Mouse (Mus musculus): Measurements from ENCODE around the gene Glis3. TPM values are rescaled to one million over a fixed set of nuclear protein-coding genes. Genes with fewer than 3 reads are reported as not detected.

Gene Glis3
- polyA plus RNA-seq, 1 experiment from 2014 or later: 2.3 TPM

DNA sequence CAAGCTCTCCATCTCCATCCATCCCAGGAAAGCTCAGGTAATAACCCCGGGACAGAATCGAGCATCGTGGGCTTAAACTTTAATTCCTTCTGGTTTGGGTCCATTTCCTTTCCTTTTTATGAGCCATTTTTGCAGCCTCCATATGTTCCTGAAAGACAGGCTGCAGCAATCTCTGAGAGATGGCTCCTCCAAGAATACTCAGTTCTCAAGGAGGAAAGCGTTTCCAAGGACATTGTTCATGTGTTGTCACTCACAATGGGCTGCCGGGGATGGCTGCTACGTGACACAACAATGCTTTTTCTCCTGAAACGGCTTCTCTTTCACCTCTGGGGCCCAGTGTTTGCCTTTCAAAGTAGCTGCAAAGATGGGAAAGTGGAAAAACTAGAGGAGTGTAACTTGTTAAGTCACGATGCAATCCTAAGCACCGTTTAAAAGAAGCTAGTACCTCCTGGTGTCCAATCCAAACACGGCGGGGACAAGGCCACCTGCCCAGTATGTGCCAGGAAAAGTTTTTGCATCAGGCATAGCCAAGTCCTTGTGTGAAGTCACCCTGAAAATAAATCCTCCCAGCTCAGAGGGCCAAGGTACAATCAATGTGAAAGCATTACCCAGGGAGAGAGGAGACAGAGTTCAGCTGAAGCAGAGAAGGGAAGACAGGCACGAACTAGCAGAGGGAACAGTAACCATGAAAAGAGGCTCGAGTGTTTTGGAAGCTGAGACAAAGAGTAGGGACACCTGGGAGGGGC is 332.6 kb downstream of the Glis3 start:
- no peaks in the 10 kb centered on the region for H3K27me3 ChIP-seq (replicated peaks; ENCODE audit: low read depth, poor library complexity, severe bottlenecking)
- no peak for DNase-seq (ENCODE audit: low spot score)
- peak overlapping the region; percentile 40; the same call in 1 of the 2 replicates for H3K27ac ChIP-seq (replicated peaks)
- H3K9me3 ChIP-seq: no peaks in the 10 kb centered on the region
- H3K36me3 ChIP-seq (replicated peaks): no peaks in the 10 kb centered on the region
- H3K4me1 ChIP-seq: peaks cover 22% of the 10 kb centered on the region
- H3K4me3 ChIP-seq: no peak overlapping the region
- 70% methylated on average over 13 of the region's 13 CpGs for whole genome bisulfite sequencing

DNA sequence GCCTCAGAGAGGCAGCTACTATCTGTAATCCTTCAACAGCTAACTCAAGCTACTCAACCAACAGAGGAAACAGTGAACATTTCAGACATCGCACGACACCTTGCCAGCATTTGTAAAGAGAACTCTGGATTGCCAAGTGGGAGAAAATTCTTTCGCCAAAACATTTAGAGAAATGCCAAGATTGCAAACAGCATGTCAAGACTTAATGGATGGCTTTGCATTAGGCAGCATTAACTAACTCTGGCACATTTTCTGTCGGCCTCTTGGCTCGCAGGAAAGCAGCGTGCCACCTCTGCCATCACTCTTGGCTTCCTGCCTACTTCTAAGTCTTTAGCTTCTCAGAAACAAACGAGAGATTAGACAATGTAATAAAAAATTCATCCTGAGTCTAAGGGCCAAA is 336.2 kb downstream of the Glis3 start:
- H3K27me3 ChIP-seq (replicated peaks; ENCODE audit: low read depth, poor library complexity, severe bottlenecking): 0 out of 2 replicates have a peak, but pooled peaks cover 6% of the 10 kb centered on the region
- DNase-seq (ENCODE audit: low spot score): no peak
- no peak overlapping the region for H3K27ac ChIP-seq (replicated peaks)
- H3K36me3 ChIP-seq (replicated peaks): no peaks in the 10 kb centered on the region
- H3K9me3 ChIP-seq: no peaks in the 10 kb centered on the region
- H3K4me1 ChIP-seq: peaks cover 8% of the 10 kb centered on the region
- no peak overlapping the region for H3K4me3 ChIP-seq
- WGBS: 92% methylated on average over 7 of the region's 7 CpGs

DNA sequence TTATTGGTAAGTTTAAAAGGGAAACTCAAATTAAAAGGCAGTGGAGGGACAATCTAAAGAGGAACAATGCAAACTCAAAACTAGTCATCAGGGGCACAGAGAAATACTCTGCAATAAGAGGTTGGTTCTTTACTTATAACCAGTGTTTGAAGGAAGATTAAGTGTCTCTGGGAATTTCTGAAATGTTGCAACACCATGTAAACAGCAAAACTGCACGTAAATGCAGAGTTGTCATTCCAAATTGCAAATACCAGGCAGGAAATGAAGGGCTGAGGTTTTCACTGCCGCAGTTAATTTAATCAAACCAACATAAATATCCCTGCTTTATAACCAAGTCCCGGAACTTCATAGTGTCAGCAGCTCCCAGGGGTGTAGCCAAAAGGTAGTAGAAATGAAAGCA is 342.3 kb downstream of the Glis3 start:
- Histone ChIP-seq H3K36me3 (replicated peaks) (no peaks in the 10 kb centered on the region), H3K4me1 (peaks cover 36% of the 10 kb centered on the region), H3K27me3 (replicated peaks; ENCODE audit: low read depth, poor library complexity, severe bottlenecking) (0 out of 2 replicates have a peak, but pooled peaks cover 6% of the 10 kb centered on the region), H3K27ac (replicated peaks) (no peak overlapping the region), H3K4me3 (no peak overlapping the region), H3K9me3 (no peaks in the 10 kb centered on the region)
- DNase-seq (ENCODE audit: low spot score): no peak
- 56% methylated on average over 3 of the region's 3 CpGs for WGBS

DNA sequence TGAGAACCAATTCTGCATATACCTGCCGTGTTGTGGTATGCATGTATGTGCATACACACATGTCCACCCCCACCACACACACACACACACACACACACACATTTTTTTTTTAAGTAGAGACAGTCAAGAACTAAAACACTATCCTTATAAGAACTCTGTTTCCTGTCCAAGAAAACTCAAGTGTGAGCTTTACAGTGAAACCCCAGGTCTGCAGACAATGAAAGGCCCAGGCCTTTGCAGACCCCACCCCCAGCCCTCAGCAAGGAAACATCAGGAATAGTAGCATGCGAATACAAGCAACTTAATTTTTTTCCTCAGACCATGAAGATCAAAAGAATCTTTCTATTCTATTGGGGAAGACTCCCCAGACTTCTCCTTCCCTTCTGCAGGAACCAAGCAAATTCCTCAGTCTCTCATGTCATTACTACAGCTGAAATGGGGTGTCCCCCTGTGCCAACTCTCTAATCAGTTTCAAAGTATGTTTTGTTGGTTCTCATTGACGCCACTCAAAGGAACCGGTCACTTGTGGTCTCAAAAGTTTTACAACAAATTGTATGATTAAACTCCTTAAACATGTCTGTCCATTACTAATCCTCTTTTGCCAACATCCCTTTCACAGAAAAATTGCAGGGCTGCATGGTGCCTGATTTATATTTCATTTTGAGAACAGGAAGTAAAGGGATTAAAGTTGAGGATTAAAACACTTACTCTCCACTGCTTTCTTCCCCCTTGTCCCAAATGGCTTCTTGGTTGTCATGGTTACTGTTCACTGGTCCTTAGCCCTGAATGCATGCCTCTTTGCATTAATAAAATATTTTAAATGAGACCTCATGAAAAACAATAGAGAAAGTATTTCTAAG is 343.0 kb downstream of the Glis3 start:
- no peak overlapping the region; the same call in 1 of the 2 replicates for H3K27ac ChIP-seq (replicated peaks)
- no peak for DNase-seq (ENCODE audit: low spot score)

DNA sequence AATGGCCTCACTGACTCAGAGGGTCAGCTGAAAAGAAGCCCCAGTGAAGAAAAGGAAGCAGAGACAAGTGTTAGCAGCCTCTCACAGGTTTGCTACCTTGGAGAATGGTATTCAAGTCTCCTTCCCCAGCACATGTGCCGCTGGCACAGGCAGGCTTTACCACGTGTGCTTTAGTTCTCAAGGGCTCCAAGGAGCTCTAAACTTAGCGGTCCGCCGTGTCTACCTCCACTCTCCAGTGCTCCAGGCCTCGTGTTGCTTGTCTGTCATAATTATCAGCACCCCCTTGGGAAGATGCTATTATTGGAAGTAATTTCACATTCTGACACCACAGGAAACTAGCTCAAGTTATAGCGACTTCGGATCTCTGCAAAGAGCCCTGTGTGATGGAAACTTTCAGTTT is 344.0 kb downstream of the Glis3 start:
- H3K36me3 ChIP-seq (replicated peaks): no peaks in the 10 kb centered on the region
- no peaks in the 10 kb centered on the region for H3K9me3 ChIP-seq
- H3K27ac ChIP-seq (replicated peaks): peak overlapping the region; percentile 54; the same call in 1 of the 2 replicates
- peaks cover 6% of the 10 kb centered on the region; the same call in 1 of the 2 replicates for H3K27me3 ChIP-seq (replicated peaks; ENCODE audit: low read depth, poor library complexity, severe bottlenecking)
- 53% methylated on average over 8 of the region's 8 CpGs for WGBS
- no peak overlapping the region for H3K4me3 ChIP-seq
- no peak for DNase-seq (ENCODE audit: low spot score)
- peaks cover 39% of the 10 kb centered on the region for H3K4me1 ChIP-seq

More for the DNA sequence above, 343.0 kb downstream of the Glis3 start:
- H3K4me1 ChIP-seq: peaks cover 36% of the 10 kb centered on the region
- H3K4me3 ChIP-seq: no peak overlapping the region
- H3K27me3 ChIP-seq (replicated peaks; ENCODE audit: low read depth, poor library complexity, severe bottlenecking): peaks cover 6% of the 10 kb centered on the region; the same call in 1 of the 2 replicates
- H3K36me3 ChIP-seq (replicated peaks): no peaks in the 10 kb centered on the region
- 62% methylated on average over 4 of the region's 4 CpGs for WGBS
- no peaks in the 10 kb centered on the region for H3K9me3 ChIP-seq

DNA sequence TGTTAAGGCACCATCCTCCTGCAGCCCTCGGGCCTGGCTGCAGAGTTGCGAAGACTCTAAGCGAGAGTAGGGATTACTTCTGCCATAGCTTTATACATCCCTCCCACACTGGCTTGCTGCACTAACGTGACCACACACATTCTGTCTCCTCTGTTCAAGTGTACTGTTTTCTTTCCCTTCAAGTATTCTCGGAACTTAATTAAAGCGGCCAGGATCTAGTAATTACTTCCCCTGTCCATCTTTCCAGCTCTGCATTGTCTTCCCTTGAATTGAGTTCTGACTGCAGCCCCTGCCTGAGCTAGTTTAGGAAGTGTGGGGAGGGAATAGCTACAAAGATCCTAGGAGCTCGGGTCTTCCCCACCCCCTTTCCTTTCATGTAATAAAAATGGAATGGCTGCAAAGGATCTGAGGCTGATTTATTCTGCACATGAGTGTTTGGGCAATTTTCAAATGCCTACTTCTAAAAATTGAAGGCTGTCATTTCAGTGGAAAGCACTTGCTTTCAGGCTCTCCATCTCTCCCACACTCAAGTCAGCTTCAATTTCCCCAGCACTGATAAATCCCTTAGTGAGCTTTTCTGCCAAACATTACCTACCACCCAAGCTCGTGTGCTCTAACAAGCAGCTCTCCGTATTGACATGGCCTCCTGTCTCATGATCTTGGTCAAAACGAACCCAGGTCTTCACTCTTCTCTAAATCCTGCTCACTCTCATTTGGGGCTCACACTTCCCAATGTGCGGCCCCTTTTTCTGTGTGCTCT is 346.7 kb downstream of the Glis3 start:
- no peak for DNase-seq (ENCODE audit: low spot score)

DNA sequence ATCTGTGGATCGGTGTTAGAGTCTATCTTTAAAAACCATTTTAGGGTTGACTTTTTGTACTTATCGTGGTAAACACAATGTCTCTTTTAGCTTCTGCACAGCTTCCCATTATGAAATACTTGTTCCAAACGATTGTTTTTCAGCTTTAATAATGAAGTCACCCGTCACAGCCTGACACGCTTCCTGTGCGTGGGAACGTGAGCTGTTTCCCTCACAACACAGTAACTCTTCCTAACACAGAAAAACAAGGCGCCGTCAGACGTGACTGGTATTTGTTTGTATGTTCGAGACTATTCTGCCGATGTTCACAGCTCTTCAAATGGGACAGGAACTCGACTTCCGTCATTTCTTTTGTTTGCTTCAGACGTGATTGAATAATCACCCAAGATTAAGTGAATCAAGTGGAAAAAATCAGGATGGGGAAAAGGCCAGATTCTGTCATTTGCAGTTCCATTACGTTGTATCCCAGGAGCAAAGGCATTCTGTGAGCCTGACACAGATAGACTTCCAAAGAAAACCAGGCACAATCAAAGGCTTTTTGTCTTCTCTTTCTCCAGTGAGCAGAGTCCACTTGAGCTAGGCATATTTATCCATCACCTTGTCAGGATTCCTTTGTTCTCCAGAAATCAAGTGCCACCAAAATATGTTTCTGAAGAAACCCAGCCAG is 351.3 kb downstream of the Glis3 start:
- Histone ChIP-seq H3K4me1 (peaks cover 21% of the 10 kb centered on the region), H3K9me3 (no peaks in the 10 kb centered on the region), H3K27me3 (replicated peaks; ENCODE audit: low read depth, poor library complexity, severe bottlenecking) (no peaks in the 10 kb centered on the region; the same call in 1 of the 2 replicates), H3K36me3 (replicated peaks) (no peaks in the 10 kb centered on the region), H3K4me3 (no peak overlapping the region), H3K27ac (replicated peaks) (no peak overlapping the region)
- 70% methylated on average over 16 of the region's 16 CpGs for WGBS
- DNase-seq (ENCODE audit: low spot score): no peak

More for the DNA sequence above, 346.7 kb downstream of the Glis3 start:
- Histone ChIP-seq H3K36me3 (replicated peaks) (no peaks in the 10 kb centered on the region), H3K27me3 (replicated peaks; ENCODE audit: low read depth, poor library complexity, severe bottlenecking) (no peaks in the 10 kb centered on the region; the same call in 1 of the 2 replicates), H3K27ac (replicated peaks) (0 out of 2 replicates have a peak overlapping the region, but pooled peaks have one; percentile 14), H3K4me1 (peaks cover 45% of the 10 kb centered on the region), H3K9me3 (no peaks in the 10 kb centered on the region), H3K4me3 (no peak overlapping the region)
- 39% methylated on average over 11 of the region's 11 CpGs for WGBS

DNA sequence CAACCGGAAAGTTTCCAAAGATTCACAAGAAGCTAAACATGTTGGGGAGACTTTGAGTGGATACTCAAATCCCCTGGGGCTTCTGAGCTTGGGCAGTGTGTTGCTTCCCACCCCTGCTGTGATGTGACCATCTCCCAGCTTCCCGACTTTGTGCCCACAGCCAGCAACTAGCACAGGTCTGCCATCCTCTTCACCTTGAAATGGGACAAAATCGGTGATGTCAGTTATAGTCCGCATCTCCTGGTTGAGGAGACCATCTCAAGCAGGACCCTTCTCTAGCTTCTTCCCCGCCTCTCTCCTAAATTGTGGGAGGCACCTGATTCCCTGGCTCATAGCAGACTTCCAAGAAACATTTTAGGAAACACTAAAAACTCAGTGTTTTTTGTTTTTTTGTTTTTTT is 352.3 kb downstream of the Glis3 start:
- Histone ChIP-seq H3K36me3 (replicated peaks) (no peaks in the 10 kb centered on the region), H3K4me3 (no peak overlapping the region), H3K9me3 (no peaks in the 10 kb centered on the region), H3K27me3 (replicated peaks; ENCODE audit: low read depth, poor library complexity, severe bottlenecking) (no peaks in the 10 kb centered on the region; the same call in 1 of the 2 replicates), H3K27ac (replicated peaks) (no peak overlapping the region), H3K4me1 (peaks cover 11% of the 10 kb centered on the region; the same call in 1 of the 2 replicates)
- DNase-seq (ENCODE audit: low spot score): no peak
- 91% methylated on average over 5 of the region's 5 CpGs for WGBS

DNA sequence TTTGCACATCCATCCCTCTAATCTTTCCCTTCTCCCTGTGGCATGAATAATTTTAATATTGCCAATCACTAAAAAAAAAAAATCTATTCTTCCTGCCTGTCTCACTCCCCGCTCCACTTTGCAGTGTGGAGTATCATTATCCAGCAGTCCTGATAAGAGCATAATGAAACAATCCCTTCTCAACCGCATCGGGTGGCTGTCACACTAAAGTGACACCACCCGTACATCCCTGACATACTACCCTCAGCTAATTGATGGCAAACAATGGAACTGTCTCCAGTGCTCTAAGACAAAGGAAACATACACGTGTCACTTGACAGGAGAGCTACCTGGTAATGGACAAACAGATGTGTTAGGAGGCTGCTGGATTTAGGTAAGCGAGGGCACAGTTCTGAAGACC is 373.8 kb downstream of the Glis3 start:
- Histone ChIP-seq H3K4me1 (peaks cover 35% of the 10 kb centered on the region), H3K4me3 (no peak overlapping the region), H3K27me3 (replicated peaks; ENCODE audit: low read depth, poor library complexity, severe bottlenecking) (peaks cover 3% of the 10 kb centered on the region; the same call in 1 of the 2 replicates), H3K36me3 (replicated peaks) (no peaks in the 10 kb centered on the region), H3K27ac (replicated peaks) (no peak overlapping the region), H3K9me3 (no peaks in the 10 kb centered on the region)
- no peak for DNase-seq (ENCODE audit: low spot score)
- WGBS: 57% methylated on average over 6 of the region's 6 CpGs

DNA sequence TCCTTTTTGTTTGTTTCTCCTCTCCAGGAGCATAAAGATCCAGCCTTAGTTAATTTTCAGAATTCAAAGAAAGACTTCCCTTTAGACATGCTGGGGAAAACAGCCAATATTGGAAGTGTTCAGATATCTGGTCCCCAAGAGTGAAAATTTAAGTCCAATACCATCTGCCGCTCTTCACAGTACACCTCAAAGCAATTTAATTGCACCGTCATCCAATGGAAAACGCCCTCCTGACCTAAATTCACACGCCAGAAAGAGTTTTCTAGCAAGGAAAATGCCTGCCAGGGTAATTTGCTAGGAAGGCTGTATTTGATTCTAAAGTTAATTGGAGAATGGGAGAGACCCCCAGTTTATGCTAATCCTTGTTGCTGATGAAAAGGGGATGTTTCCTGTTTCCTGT is 374.4 kb downstream of the Glis3 start:
- Histone ChIP-seq H3K9me3 (no peaks in the 10 kb centered on the region), H3K27ac (replicated peaks) (no peak overlapping the region), H3K36me3 (replicated peaks) (no peaks in the 10 kb centered on the region), H3K4me3 (no peak overlapping the region), H3K27me3 (replicated peaks; ENCODE audit: low read depth, poor library complexity, severe bottlenecking) (peaks cover 3% of the 10 kb centered on the region; the same call in 1 of the 2 replicates), H3K4me1 (peaks cover 35% of the 10 kb centered on the region)
- 38% methylated on average over 4 of the region's 4 CpGs for WGBS
- no peak for DNase-seq (ENCODE audit: low spot score)

DNA sequence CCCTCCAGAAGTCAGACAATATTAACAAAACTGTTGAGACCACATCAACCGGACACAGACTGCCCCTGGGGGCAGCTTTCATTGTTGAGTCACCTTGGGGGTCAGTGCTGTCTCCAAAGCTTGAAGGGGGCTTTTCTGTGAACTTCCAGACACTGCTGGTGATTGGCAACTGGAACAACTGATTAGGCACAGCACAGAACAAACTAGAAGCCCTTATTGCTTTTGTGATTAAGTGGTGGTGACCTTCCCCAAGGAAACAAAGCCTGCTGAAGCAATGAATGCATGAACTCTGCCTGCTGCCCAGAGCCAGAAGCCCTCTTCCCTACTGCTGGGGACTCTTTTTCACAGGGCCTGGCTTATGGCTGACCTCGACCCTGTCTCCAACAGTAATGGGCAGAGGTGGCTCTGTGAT is 377.0 kb downstream of the Glis3 start:
- WGBS: 15% methylated on average over 2 of the region's 2 CpGs
- Histone ChIP-seq H3K9me3 (no peaks in the 10 kb centered on the region), H3K27ac (replicated peaks) (peak overlapping the region; percentile 41), H3K36me3 (replicated peaks) (no peaks in the 10 kb centered on the region), H3K4me1 (peaks cover 51% of the 10 kb centered on the region), H3K4me3 (no peak overlapping the region), H3K27me3 (replicated peaks; ENCODE audit: low read depth, poor library complexity, severe bottlenecking) (peaks cover 3% of the 10 kb centered on the region; the same call in 1 of the 2 replicates)
- peak; percentile 32 for DNase-seq (ENCODE audit: low spot score)
